Mouse (Mus musculus): ENCODE data around the gene Ckap2l. TPM values are rescaled to one million over a fixed set of nuclear protein-coding genes. Genes with fewer than 3 reads are reported as not detected.

Ckap2l gene
- total RNA-seq, 2 experiments from 2014 or later, result 49.8 to 56.6 TPM

DNA sequence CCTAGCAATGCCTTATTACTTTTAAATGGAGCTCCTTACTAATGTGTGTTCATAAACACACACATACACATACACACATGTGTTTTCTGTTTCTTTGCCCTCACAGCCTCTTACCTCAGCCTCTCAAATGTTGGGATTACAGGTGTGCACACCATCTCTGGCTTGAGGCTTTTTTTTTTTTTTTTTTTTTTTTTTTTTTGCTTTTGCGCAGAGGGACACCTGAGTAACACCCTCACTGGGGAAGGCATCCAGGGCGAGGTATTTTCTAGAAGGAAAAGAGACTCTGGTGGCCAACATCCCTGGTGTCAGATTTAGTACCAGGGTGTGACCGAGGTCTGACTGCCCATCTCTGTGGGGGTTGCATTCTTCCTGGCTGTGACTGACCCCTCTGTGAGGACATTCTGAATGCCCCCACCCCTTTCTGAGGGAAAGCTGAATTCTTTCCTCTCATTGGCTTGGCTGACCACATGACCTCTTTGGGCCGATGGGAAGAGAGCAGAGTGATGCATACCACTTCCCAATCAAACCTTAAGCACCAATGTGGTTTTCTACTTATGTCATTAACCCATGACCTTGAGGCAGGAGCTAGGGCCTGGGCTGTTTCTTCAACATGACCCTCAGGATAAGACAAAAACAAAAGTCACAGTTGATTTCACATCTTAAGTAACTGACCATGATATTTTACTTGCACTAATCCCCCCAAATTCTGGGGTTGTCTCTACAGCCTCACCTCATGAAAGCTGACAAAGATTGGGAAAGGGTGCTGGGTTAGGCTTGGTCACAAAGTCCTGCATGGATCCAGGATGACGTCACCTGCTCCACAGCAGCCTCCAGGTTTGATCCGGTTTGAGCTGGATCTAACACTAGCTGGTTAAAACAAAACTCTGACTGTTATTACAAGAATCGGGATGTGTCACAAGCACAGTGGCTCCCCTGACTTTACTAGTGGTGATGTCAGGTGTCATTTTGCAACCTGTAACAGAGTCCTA, 54.9 kb downstream of the Ckap2l start:
- ATAC-seq (replicated peaks; ENCODE audit: poor library complexity, severe bottlenecking), result peak; percentile 20; the same call in 1 of the 2 replicates

DNA sequence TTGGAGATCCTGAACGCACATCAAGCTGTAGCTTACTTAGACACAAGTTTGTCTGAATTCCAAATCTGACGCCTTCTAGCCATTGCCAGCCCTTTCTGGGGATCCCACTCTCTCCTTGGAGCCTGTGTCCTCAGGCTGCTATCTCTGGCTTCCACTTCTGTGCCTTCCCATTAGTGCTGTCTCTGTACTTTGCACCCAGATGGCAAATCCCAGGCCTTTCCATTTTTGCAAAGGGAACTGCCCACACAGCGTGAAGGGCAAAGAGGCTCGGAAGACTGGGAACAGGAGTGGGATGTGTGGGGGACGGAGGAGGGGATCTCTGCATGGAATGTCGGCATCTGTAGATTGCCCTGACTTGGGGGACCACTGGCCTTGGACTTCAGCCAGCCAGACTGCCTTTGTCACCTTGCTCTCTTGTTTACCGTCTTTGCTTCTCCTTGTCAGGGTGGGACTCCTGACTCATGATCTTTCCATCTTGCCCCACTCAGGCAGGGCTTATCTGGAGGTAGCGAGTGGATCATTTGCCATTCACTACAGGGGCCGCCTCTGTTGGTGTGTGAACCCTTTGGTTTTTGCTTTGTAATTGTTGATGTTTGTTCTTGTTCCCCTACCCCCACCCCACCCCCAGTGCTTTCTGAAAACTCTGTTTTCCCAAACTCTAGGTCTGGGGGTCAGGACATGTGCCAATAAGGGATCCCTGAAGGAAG, 56.1 kb downstream of the Ckap2l start:
- ATAC-seq (replicated peaks; ENCODE audit: poor library complexity, severe bottlenecking), result no peak

DNA sequence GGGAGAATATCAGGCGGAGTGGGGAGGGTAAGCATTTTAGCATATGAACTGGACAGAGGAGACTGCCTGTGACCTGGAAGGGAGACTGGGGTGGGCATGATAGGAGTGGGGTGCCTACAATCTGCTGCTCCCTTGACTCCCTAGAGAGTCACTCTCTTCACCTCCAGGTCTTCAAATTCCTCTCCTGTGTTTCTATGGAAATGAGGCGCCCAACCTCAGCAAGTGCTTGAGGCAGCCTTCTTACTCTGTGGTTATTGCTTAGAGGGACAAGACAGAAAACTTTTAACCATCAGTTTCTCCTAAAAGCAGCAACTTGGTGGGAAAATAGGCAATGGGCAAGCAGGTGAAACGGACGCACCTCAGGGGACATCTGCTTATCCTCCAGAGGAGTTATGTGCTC, 60.5 kb downstream of the Ckap2l start:
- no peak for ATAC-seq (replicated peaks; ENCODE audit: poor library complexity, severe bottlenecking)

DNA sequence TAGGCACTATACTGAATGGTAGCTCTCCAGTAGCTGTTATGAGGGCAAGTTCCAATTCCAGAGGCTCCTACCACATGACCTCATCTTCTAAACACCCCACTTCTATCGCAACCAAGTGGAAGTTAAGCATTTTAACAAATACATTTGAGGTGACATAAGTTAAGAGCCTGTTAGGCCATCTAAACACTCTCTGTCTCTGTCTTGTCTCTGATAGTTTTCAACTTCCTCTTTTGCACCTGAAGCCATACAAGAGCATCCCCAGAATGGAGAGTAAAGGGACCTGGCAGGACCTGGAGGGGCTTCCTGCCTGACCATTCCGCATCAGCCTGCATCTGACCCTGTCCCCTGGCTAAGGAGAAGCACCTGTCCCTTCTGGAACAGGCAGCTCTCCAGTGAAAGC, 62.3 kb downstream of the Ckap2l start:
- ATAC-seq (replicated peaks; ENCODE audit: poor library complexity, severe bottlenecking), result no peak

DNA sequence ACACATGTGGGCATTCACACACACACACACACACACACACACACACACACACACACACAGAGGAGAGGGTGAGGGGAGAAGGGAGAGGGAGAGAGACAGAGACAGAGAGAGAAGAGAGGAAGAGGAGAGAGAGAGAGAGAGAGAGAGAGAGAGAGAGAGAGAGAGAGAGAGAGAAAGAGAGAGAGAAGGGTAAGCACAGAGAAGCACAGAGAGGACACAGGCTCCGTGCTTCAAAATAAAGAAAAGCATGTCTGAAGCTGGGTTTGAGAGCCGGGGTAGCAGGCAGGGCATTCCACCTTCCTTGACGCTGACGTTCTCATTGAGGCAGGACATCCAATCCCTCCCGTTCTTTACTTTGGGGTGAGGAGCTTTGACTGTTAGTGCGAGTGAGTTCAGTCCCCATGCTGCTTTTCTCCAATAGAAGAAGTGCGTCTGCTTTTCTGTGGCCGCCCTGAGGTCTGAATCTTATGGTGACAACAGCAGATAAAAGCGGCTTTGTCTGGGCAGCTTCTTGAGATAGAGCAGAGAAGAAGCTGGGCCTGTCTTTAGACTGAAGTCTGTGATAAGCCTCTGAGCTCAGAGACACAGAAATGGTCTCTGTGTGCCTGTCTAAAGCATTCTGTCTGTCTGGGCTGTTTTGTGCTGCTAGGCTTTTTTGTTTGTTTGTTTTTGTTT, 63.1 kb downstream of the Ckap2l start:
- ATAC-seq (replicated peaks; ENCODE audit: poor library complexity, severe bottlenecking), result no peak

DNA sequence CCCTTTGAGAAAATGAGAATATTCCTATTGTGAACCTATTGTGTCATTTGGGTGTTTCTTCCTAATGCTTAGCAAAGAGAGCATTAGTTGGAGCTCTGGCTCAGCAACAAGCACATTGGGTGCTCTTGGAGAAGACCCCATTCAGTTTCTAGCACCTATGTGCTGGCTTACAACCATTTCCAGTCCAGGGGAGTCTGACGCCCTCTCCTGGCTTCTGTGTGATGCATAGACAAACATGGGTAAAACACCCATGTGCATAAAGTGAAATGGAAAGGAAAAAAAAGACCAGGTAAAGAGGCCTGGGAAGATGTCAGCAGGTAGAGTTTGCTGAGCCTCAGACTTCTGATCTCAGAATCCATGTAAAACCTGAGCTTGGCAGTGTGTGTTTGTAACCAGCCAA, 63.8 kb downstream of the Ckap2l start:
- no peak for ATAC-seq (replicated peaks; ENCODE audit: poor library complexity, severe bottlenecking)

DNA sequence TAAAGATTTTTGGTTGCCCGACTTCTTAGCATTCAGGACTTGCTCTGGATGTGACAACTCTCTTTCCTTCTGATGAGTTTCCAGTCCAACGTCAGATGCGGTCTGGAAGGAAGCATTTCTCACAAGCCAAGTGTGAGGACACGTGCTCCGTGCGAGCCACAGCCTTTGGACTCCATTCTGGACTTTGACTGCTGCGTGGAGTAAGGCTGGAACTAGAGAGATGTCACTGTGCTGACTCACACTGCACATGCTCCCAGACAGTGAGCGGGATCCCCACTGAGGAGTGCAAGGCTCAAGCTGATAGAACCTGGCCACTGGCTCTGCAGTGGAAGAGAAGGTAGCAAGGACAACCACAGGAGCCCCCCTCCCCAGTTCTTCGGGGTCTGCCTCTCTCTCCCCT, 64.5 kb downstream of the Ckap2l start:
- no peak for ATAC-seq (replicated peaks; ENCODE audit: poor library complexity, severe bottlenecking)

DNA sequence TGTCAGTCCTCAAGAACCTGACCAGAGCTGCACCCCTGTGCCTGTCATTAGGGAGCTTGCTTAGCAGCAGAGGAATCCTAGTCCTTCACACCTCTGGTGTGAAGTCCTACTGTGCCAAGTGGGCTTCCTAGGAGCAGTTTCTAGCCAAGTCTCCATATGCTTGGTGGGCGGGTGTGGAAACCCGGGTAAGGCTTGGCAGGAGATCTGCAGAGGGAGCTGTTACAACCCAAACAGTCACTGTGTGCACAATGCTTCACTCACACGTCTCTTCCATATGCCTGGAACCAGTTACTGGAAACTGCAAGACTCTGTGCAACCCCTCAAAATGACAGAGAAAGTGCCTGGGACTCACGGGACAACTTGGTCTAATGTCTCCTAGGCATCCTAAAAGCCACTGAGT, 65.0 kb downstream of the Ckap2l start:
- no peak for ATAC-seq (replicated peaks; ENCODE audit: poor library complexity, severe bottlenecking)

DNA sequence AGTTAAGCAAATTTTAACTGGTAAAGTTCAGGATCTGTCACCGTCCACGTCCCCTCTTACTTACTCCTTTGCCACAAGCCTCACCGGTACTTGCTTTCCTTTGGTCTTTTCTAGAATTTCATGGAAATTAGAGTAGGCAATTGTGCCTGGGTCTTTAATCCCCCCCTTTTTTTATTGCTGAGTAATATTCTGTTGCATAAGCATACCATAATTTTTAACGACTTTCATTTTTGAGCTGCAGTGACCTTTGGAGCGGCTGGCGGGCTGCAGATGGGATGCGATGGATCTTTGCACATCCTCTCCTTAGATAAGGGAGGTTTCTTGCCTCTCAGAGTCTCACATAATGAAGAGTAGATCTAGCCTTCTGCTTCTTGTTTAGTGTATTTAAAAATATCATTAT, 67.7 kb downstream of the Ckap2l start:
- ATAC-seq (replicated peaks; ENCODE audit: poor library complexity, severe bottlenecking), result no peak

DNA sequence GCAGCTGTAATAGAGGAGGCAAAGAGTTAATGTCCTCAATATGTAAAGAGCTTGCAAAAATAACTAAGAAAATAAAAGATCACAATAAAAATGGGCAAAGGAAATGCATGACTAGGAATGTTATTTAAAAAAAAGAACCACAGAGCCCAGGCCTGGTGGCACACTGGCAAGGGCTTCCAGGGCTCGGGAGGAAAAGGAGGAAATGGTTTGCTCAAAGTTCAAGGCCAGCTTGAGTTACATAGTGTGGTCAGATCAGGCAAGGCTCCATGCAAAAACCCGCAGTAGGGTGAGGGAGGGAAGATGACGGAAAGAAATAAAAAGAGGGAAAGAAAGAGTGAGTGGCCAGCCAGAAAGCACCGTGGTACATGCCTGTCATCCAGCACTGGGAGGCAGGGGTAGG, 68.4 kb downstream of the Ckap2l start:
- no peak for ATAC-seq (replicated peaks; ENCODE audit: poor library complexity, severe bottlenecking)

DNA sequence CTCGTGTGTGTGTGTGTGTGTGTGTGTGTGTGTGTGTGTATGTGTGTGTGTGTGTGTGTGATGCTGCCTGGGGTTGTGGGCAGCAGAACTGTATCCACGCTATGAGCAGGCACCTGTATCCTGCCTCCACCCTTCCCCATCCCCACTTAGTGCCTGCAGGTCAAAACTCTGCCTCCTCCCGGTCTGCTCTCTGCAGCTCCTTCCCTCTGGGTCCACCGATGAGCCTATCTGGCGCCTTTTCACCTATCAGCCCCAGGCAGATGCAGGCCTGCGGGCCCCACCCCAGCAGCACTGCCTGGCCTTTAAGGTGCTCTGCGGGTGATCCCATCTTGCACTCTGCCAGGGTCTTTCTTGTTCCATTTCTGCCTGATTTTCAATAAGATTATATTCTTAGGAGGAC, 69.3 kb downstream of the Ckap2l start:
- ATAC-seq (replicated peaks; ENCODE audit: poor library complexity, severe bottlenecking), result no peak

DNA sequence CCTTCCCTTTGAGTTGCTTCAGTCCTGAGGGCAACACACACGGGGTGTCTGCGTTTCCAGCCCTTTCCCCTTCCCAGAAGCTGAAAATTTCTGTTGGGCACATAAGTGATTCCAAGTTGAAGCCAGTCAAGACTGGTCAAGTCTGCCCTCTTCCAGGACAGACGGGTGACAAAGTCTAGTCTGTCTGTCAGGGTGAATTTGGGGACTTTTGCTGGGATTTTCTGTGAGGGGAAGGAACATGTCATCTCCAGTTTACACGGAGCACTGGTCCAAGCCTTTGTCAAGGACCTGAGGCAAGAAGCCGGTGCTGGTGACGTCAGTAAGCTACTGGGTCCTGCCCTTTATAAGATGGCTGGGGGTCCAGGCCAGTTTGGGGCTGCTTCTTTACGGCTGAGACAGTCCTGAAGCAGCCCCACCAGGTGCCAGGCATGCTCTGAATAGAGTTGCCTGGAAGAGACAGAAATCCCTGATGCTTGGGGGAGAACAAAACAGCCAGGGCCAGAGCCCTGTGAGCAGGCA, 69.9 kb downstream of the Ckap2l start:
- ATAC-seq (replicated peaks; ENCODE audit: poor library complexity, severe bottlenecking), result no peak

DNA sequence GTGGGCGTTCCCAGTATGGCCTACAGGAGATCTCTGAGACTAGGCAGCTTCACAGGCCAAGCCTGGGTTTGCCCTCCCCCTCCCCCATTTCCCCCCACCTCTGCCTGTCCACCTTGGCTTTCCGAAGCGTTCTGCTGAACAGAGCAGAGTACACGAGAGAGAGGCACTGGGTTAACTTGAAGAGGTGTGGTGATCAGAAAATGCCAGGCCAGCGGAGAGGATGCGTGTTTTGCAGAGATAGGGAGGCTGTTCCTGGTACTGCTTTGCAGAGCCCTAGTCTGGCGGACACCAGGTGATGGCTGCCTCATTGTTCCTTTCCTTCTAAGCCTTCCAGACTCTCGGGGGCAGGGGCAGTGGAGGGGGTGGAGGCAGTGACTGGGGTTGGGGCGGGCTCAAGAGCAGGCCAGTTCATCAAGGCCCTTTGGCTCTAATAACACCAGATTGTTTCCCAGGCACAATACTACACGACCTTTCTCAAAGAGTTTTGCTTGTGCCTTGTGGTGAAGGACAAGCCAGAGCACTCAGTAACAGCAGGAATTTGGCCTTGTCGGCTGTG, 70.6 kb downstream of the Ckap2l start:
- ATAC-seq (replicated peaks; ENCODE audit: poor library complexity, severe bottlenecking), result no peak

DNA sequence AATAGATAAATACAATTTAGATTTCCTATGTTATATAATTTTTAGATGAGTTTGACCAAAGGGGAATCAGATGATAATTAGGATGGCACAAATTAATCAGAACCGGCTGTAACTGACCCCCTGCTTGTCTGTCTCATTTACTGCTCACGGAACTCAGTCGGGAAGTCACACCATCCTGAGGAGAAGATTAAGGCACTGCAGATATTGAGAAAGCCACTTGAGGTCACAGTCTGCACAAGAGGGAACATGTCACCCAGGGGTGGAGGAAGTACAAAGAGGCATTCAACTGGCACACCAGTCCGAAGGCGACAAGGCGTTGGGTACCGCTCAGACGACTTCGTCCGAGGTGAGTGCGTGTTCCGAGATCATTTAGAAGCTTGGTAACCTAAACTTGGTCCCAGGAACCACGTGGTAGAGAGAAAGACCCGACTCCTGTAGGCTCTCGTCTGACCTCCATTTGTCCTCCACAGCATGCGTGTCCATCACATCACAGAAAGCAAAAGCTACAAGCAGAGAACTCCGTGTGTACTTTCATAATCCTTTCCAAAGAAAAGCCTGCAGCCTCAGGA, 71.7 kb downstream of the Ckap2l start:
- 0 out of 2 replicates have a peak, but pooled peaks have one; percentile 18 for ATAC-seq (replicated peaks; ENCODE audit: poor library complexity, severe bottlenecking)

DNA sequence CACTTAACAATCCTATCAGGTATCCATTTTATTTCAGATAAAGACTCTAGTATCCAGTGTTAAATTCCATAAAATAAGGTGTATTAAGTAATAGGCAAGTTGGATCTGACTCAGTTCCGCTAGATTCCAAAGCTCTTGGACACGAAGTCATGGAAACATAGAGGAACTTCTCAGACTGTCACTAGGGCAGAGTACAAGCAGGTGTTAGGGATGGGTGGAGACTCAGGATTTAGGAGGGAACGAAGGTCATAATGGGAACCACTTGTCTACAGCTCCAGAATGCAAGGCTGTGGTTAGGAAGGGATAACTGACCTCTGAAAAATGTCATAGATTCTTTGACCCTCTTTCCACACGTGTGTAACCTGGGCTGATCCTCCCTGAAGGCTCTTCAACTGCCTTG, 72.8 kb downstream of the Ckap2l start:
- ATAC-seq (replicated peaks; ENCODE audit: poor library complexity, severe bottlenecking), result no peak

DNA sequence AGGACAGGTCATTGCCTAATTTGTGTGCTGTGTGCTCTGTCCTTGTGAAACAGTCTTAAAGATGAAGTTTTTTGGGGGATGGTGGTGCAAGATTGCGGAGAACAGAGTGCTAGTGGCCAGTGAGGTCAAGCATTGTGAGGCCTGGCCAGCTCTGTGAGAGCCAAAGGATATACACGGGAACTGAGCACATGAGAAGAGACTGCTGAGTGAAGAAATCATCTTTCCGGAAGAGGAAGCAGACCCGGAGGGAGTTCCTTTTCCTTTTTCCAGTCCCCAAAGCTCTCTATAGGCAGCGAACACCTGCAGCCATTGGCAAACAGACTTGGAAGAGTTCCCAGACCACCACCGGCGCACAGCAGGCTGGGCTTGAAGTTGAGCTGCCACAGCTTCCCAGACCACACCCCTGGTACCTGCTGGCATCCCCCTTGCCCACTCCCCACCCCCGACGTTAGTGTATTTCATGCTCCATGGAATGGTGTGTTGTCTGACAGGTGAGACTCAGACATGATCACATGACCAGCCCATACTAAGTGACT, 75.8 kb downstream of the Ckap2l start:
- ATAC-seq (replicated peaks; ENCODE audit: poor library complexity, severe bottlenecking), result peak; percentile 92

DNA sequence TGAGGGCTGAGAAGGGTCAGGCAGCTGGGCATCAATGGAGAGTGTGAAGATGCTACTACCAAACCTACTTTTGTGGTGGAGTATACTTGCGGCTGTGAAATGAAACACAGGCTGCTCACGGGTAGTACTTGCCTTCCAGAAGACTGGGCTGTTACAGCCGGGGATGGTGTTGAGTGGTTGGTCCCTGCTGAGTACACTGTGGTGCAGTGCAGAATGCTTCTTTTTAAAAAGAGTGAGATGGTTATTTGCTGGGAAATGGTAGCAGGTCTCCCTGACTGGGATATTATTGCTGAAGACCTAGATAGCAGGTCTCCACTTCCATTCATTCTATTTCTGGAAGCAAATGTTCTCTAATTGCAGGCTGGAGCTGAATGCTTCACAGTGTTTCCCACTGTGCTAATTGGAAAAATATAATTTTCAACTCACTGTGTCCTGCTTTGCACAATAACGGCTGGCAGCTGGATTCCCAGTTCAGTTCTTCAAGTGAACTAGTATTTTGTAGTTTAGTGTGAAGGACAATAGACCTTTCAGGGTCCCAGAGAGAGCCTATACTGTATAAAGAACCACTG, 78.4 kb downstream of the Ckap2l start:
- ATAC-seq (replicated peaks; ENCODE audit: poor library complexity, severe bottlenecking), result no peak
